Mouse (Mus musculus) cerebellum, postnatal 4 days (tissue): ENCODE measurements around the gene Cdk6.
"Not testable (repeated sequence)": the region's sequence is repeated elsewhere in the genome, so short reads cannot be mapped to it uniquely, and the experiment has no call there.

Source experiments
- DNase-seq, 2 experiments: peaks; one replicate each; pipeline ENCODE4 v3.0.0; 2022; ENCODE audit warnings: low spot score in 2 of 2, mixed read lengths in 1 of 2

Cdk6 gene

GRCm38 (mm10) chr5:3379252-3379651, 38.0 kb downstream of the Cdk6 start:
- no peak for DNase-seq

- DNase-seq, result no peak
Measured at GRCm38 (mm10) chr5:3380692-3381233, 39.5 kb downstream of the Cdk6 start.

DNA sequence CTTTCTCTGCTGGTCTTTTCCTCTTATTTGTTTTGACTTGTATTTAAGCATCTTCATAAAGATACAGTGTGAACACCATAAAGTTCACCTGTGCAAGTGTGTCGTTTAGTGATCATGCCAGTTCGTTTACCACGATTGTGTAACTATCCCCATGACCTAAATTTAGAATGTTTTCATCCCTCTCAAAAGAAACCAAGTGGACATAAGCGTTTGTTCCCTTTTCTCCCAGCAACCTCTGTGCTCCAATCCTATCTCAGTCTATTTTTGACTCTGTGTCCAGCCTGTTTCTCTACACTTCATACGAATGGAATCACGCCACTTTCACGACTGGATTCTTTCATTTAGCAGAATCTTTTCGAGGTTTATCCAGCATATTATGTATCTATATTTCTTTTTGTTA, 40.5 kb downstream of the Cdk6 start:
- no peak for DNase-seq

- DNase-seq, result no peak
Measured at GRCm38 (mm10) chr5:3382343-3383040, 41.2 kb downstream of the Cdk6 start.

- no peak for DNase-seq
Measured at GRCm38 (mm10) chr5:3383547-3383946, 42.3 kb downstream of the Cdk6 start.

GRCm38 (mm10) chr5:3385078-3385477, 43.8 kb downstream of the Cdk6 start:
- DNase-seq, result no peak

DNA sequence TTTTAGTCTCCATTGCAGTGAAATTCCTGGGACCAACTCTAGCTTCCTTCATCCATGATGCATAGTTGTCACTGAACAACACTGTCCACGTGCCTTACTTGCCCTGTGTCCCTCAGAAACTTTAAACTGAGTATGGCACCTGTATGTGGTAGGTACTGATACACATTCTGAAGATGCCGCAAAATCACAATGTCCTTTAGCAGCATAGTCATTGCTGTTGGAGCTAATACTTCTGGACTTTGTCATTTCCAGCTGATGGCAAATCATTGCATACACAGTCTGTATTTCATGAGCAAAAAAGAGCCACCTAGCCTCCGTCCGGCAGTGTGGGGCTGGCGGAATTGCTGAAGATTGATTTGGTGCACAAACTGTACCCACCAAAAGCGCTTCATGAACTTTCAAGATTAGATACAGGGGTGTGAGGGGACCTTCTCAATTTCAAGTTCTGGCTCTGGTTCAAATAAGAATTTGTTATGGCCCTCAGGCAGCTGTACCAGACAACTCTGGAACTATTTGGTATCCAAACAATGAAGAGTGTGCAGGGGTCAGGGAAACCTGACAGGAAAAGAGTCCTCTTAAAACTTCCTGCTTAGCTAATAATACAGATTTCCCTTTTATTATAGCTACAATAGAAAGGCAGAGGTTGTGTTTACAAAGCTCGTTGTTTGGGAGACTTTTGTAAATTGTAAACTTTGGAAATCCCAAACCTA, 44.9 kb downstream of the Cdk6 start:
- DNase-seq, result no peak

DNA sequence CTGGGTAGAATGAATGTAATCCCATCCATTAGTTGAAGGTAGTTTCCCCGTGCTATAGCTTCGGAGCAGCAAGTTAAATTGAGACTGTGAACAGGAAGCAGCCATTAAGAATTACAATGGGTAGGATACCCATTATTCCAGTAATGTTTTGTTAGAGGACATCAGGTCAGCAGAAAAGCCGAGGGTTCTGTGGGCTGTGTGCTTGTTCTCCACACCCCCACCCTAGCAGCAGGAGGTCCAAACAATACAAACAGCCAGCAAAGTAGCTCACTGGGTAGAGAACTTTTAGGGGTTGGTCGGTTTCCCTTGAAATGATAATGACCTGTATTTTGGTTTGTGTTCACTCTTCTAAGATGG, 45.4 kb downstream of the Cdk6 start:
- no peak for DNase-seq

DNA sequence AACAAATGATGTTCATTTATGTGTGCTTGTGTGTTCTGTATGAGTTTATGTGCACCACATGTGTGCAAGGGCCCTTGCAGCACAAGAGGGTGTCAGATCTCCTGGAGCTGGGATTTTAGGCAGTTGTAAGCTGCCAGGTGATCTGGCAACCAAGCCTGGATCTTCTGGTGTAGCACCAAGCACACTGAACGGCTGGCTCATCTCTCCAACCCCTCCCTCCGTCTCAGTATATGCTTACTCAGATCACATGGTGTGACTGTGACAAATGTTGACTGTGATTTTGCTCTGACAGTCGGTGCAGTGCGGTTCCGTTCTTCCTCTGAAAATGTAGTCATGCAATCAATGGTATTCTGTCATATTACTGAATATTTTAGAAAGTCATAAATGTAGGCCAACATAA, 45.9 kb downstream of the Cdk6 start:
- DNase-seq, result no peak

DNA sequence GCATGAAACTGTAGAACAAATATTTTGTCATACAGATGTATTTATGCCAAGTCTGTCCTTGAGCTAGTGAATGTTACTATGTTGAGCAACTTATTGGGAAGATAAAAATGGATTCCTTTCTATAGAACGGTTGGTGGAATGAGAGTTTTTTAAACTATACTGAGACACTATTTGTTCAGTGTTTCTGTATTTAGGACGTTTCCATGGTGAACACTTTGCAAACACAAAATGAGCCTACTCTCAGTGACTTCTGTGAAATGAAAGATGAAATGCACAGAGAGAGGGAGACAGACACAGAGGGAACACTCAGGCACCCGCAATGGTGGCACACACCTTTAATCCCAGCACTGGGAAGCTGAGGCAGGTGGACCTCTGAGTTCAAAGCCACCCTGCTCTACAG, 51.6 kb downstream of the Cdk6 start:
- no peak for DNase-seq

DNA sequence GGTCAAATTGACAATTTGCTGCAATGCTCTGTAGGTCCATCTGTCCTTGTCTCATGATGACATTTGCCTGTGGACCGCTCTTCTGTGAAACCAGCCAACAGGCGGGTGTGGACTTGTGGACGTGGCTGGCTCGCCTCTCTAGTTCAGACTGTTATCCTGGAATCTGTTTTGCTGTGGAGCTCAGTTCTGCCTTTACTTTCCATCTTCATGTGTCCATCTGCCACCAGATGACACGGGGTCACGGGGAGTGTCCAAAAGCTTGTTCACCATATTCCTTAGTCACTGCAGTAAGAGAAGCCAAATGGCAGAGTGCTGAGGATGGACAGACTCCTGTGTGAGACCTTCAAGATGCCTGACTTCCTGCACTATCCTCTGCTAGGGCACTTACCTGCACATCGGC, 52.9 kb downstream of the Cdk6 start:
- DNase-seq, result no peak

GRCm38 (mm10) chr5:3395020-3395419, 53.7 kb downstream of the Cdk6 start:
- peak in 1 of 2 experiments; percentile 50 for DNase-seq

DNA sequence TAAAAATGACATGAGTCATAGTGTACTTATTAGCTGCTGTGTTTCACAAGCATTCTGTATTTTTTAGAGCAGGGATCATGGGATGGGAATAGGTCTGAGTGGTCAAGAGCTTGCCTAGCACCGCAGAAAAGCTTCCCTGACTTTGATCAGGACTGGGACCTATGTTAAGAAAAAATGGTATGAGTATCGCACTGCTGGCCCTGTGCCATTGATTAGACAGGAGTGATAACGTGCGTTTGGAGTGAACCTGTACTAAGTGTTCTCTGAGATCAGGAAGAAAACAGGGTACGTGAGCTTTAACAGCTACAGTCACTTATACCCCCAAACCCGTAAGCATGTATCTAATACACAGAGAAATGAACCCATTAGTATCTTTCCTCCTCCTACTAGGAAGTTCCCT, 54.9 kb downstream of the Cdk6 start:
- DNase-seq, result no peak

- DNase-seq, result no peak
Measured at GRCm38 (mm10) chr5:3396910-3397575, 55.8 kb downstream of the Cdk6 start.

- DNase-seq, result no peak
Measured at GRCm38 (mm10) chr5:3399784-3400494, 58.7 kb downstream of the Cdk6 start.

DNA sequence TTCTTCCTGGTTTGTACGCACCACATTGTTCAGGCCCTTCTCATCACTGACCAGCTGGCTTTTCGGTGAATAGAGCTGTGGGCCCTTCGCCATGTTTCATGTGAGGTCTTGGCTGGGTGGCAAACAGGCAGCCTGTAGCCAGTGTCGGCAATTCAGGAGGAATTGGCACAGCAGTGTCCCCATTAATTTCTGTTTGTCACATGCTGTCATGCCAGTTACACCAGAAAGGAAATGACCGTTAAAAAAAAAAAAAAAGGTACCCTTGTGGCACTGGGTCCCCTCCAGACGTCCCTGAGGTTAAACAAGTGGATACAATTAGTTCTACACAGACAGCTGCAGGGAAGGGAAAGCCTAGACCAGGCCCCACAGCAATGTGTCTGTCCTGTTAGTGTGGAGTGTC, 63.8 kb downstream of the Cdk6 start:
- DNase-seq, result peak; percentile 26 to 79

DNA sequence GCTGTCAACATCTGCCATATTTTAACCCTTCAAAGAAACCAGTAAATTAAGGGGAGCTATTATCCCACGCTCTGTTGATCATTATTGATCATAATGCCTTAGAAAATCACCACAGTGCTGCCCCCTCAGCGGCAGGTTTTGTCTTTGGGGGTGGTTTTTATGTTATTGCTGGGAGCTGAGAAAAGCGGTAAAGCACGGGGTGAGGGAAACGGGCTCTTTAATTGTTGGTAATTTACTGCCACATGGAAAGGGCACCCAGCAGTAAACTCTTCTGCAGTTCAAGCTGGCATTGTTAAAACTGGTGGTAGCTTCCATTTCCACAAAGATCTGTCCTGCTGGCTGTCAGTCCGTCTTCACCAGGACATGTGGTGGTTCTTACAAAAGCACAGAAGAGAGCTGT, 64.2 kb downstream of the Cdk6 start:
- no peak for DNase-seq

GRCm38 (mm10) chr5:3407926-3408325, 66.6 kb downstream of the Cdk6 start:
- no peak for DNase-seq

DNA sequence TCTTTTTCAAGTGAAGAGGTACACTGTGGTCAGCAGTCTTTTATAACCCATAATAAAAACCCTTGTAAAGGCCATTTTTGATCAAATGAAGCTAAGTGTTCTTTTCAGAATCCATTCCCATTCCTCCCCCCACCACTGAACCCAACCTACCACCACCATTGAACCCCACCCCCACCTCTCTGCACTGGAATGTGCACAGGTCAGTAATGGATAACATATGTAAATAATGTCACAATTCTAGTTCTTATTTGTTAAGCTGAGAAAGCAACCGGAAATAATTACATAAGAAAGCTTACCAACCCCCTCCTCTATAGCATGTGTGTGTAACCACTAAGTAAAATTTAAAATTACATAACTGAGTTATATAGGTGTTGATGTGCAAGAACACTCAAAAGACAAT, 76.9 kb downstream of the Cdk6 start:
- DNase-seq, result not testable (repeated sequence)

DNA sequence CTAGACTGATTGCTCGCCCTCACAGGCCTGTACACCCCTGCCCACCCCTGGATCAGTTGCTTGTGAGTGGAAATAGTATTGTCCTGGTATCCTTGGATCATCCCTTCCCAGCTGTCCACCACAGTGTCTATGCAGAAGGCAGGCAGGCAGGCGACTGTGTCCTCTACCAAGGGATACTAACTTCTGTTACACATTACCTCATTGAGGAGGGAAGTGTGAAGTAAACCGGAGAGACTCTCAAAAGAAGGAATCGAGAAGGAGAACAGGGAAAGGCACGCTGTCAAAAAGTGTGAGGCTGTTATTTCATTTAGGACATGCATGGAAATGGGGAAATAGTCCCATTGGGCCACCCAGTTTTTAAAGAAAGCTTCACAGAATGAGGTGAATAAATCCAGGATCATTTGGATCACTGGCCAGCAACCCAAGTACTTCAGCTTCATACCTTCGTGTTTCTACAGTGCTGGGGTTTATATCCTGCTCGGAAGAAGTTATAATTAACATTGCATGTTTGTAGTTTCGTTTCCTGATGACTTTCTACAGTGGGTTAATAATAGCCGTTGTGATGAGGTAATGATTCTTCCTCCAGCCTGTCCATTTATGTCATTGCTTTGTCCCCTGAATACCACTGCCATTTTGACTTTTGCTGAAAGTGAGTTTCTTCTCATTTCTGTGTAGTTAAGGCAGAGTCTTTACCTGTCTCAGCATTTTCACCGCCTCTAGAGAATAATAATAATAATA, 79.0 kb downstream of the Cdk6 start:
- DNase-seq, result no peak

DNA sequence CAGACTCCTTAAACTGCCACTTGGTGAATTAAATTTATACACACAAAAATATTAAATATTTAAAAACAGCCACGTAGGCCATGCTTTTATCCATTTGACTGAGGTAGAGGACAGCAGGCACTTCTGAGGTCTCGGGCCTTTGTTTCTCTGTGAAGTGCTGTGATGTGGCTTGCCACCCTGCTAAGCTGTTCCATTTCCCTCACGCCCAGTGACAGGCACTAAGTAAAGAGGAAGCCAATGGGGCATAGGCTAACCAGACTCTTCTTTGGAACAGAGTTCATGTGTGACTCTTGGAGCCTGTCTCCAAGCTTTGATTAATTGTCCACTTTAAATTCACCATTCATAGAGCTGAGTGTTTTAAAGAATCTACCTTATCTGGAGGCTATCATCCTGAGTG, 79.5 kb downstream of the Cdk6 start:
- no peak for DNase-seq
